Comparison of ENCODE assay signal across 27 mouse cellular contexts in the genomic region with DNA sequence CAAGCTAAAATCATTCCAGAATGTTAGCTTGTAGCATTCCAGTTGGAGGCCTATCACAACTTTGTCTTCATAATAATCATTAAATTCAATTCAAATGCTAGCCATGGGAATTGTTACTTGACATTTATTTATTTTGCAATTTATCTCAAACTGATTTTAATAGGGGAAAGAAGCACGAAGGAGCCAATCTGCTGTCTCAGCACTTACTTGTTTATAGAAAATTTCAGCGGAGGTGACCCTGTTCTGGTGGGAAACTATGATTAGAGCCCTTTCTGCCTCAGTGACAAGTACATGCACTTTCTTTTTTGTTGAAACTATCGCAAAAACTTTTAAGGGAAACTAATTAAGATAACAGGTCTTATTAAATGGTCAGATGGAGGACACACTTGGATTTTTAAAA.
"Had no signal": no experiment of that assay in that cellular context is flagged by ENCODE, and none has a peak within 500 bp of the region (broad histone marks: within the 10 kb centered on the region; RNA-seq: fewer than 3 reads in every experiment).

No protein-coding gene starts in this region.

- DNase-seq: gastrocnemius, adult 2 months; gastrocnemius, postnatal 10 days; gastrocnemius, postnatal 25 days; heart, adult 18-20 months; heart, postnatal 14 days; heart, postnatal 36 days; kidney, adult 18-20 months; kidney, adult 8-10 months; kidney, postnatal 10 days; kidney, postnatal 25 days; kidney, postnatal 4 days; liver, embryonic 13.5 days had no signal

- H3K27ac ChIP-seq: gastrocnemius, adult 2 months; heart, embryonic 13.5 days; heart, embryonic 15.5 days; hindbrain, embryonic 12.5 days; hindbrain, embryonic 14.5 days; intestine, embryonic 15.5 days; layer of hippocampus, adult 2 months; left cerebral cortex, adult 2 months; limb, embryonic 10.5 days; limb, embryonic 12.5 days; liver, embryonic 13.5 days; liver, embryonic 15.5 days had no signal

- H3K4me3 ChIP-seq: gastrocnemius, adult 2 months; heart, embryonic 13.5 days; heart, embryonic 15.5 days; hindbrain, embryonic 12.5 days; intestine, embryonic 15.5 days; layer of hippocampus, adult 2 months; left cerebral cortex, adult 2 months; limb, embryonic 10.5 days; limb, embryonic 12.5 days; liver, embryonic 13.5 days; liver, embryonic 15.5 days had no signal

- H3K9me3 ChIP-seq: heart, embryonic 13.5 days; heart, embryonic 15.5 days; hindbrain, embryonic 12.5 days; intestine, embryonic 15.5 days; limb, embryonic 10.5 days; limb, embryonic 12.5 days; liver, embryonic 13.5 days; liver, embryonic 15.5 days had no signal

- ATAC-seq: hindbrain, embryonic 16.5 days; inflammation-experienced regulatory T-cells, adult 6 months; intestine, embryonic 15.5 days; intestine, postnatal 0 days had no signal

- H3K4me2 ChIP-seq: heart, embryonic 11.5 days; heart, embryonic 13.5 days; heart, embryonic 15.5 days; hindbrain, embryonic 12.5 days; hindbrain, embryonic 14.5 days; intestine, embryonic 15.5 days; limb, embryonic 12.5 days; liver, embryonic 11.5 days; liver, embryonic 13.5 days; liver, embryonic 15.5 days had no signal

- H3K4me1 ChIP-seq: heart, embryonic 13.5 days; heart, embryonic 15.5 days; intestine, embryonic 15.5 days; limb, embryonic 10.5 days; limb, embryonic 12.5 days; liver, embryonic 13.5 days; liver, embryonic 15.5 days had no signal

- H3K9ac ChIP-seq: heart, embryonic 13.5 days; heart, embryonic 15.5 days; hindbrain, embryonic 12.5 days; hindbrain, embryonic 14.5 days; intestine, embryonic 15.5 days; limb, embryonic 12.5 days; liver, embryonic 13.5 days; liver, embryonic 15.5 days had no signal

- H3K27me3 ChIP-seq: heart, embryonic 13.5 days; heart, embryonic 15.5 days; hindbrain, embryonic 12.5 days; intestine, embryonic 15.5 days; limb, embryonic 12.5 days; liver, embryonic 13.5 days; liver, embryonic 15.5 days had no signal

- H3K36me3 ChIP-seq: heart, embryonic 13.5 days; heart, embryonic 15.5 days; hindbrain, embryonic 12.5 days; intestine, embryonic 15.5 days; limb, embryonic 10.5 days; limb, embryonic 12.5 days; liver, embryonic 13.5 days; liver, embryonic 15.5 days had no signal
